Mouse (Mus musculus): ENCODE data around the gene Rnase1.

Rnase1 gene

GRCm38 (mm10) chr14:51140342-51140741, 6.2 kb downstream of the Rnase1 start:
- DNase-seq = no peak

GRCm38 (mm10) chr14:51132372-51132771, 14.2 kb downstream of the Rnase1 start:
- no peak for DNase-seq

GRCm38 (mm10) chr14:51131086-51131815, 15.3 kb downstream of the Rnase1 start:
- no peak for DNase-seq

GRCm38 (mm10) chr14:51130315-51130940, 16.2 kb downstream of the Rnase1 start:
- no peak for DNase-seq

- DNase-seq = no peak
Observed at GRCm38 (mm10) chr14:51129624-51129975, 17.0 kb downstream of the Rnase1 start.

- DNase-seq = no peak
Observed at GRCm38 (mm10) chr14:51128775-51129623, 17.6 kb downstream of the Rnase1 start.

GRCm38 (mm10) chr14:51127648-51128258, 18.8 kb downstream of the Rnase1 start:
- DNase-seq = no peak

GRCm38 (mm10) chr14:51125684-51126083, 20.9 kb downstream of the Rnase1 start:
- DNase-seq = no peak

- peak; percentile 18 to 50 for DNase-seq
Observed at GRCm38 (mm10) chr14:51113916-51114560, 32.5 kb downstream of the Rnase1 start, which contains the start of gene Eddm3b. Gene Eddm3b (plus strand): TSS chr14:51114426.

GRCm38 (mm10) chr14:51113476-51113875, 33.1 kb downstream of the Rnase1 start:
- DNase-seq = no peak

GRCm38 (mm10) chr14:51111966-51112365, 34.6 kb downstream of the Rnase1 start:
- DNase-seq = no peak

GRCm38 (mm10) chr14:51106449-51106967, 40.1 kb downstream of the Rnase1 start:
- DNase-seq = peak; percentile 14 to 21

GRCm38 (mm10) chr14:51104366-51104765, 42.2 kb downstream of the Rnase1 start:
- no peak for DNase-seq

- DNase-seq = peak; percentile 54 to 90
Observed at GRCm38 (mm10) chr14:51103217-51103616, 43.4 kb downstream of the Rnase1 start.

- no peak for DNase-seq
Observed at GRCm38 (mm10) chr14:51101284-51101683, 45.3 kb downstream of the Rnase1 start.

GRCm38 (mm10) chr14:51098921-51099320, 47.7 kb downstream of the Rnase1 start:
- no peak for DNase-seq

GRCm38 (mm10) chr14:51098300-51098699, 48.3 kb downstream of the Rnase1 start:
- DNase-seq = peak; percentile 86

GRCm38 (mm10) chr14:51095736-51096524, 50.7 kb downstream of the Rnase1 start:
- DNase-seq = peak; percentile 56 to 60
